Mouse (Mus musculus) spleen, postnatal 10 days (tissue): Measurements from ENCODE around the gene Gm6793.

Experiments used
- DNase-seq, 2 experiments: peaks; one replicate each; pipeline ENCODE4 v3.0.0; 2021 to 2022; ENCODE audit warnings: low spot score in 2 of 2

The Gm6793 gene

GRCm38 (mm10) chr8:112014936-112015335 lies at the start of gene Gm6793:
Gene Gm6793, minus strand, starts transcription at chr8:112015036.
- DNase-seq, result no peak

GRCm38 (mm10) chr8:112061372-112061771 lies 46.5 kb upstream of the Gm6793 start:
- DNase-seq, result peak in 1 of 2 experiments; percentile 15

- DNase-seq, result no peak
These were observed 39.6 kb upstream of the Gm6793 start for GRCm38 (mm10) chr8:112054456-112054855.

GRCm38 (mm10) chr8:112051537-112051936 lies 36.7 kb upstream of the Gm6793 start:
- no peak for DNase-seq

GRCm38 (mm10) chr8:112049984-112050383 lies 35.1 kb upstream of the Gm6793 start:
- DNase-seq, result no peak

GRCm38 (mm10) chr8:112048293-112048692 lies 33.5 kb upstream of the Gm6793 start:
- DNase-seq, result no peak

GRCm38 (mm10) chr8:112045896-112046295 lies 31.1 kb upstream of the Gm6793 start:
- peak; percentile 53 to 80 for DNase-seq

- DNase-seq, result peak; percentile 8 to 48
These were observed 30.3 kb upstream of the Gm6793 start for GRCm38 (mm10) chr8:112045182-112045581.

GRCm38 (mm10) chr8:112037521-112037920 lies 22.7 kb upstream of the Gm6793 start:
- DNase-seq, result no peak

GRCm38 (mm10) chr8:112034603-112035002 lies 19.8 kb upstream of the Gm6793 start:
- DNase-seq, result peak; percentile 8 to 30

- DNase-seq, result no peak
These were observed 18.2 kb upstream of the Gm6793 start for GRCm38 (mm10) chr8:112033071-112033470.

- no peak for DNase-seq
These were observed 15.8 kb upstream of the Gm6793 start for GRCm38 (mm10) chr8:112030663-112031062.

- no peak for DNase-seq
These were observed 14.6 kb upstream of the Gm6793 start for GRCm38 (mm10) chr8:112029455-112029854.

GRCm38 (mm10) chr8:112011816-112012242 lies 3.0 kb downstream of the Gm6793 start:
- peak; percentile 65 to 77 for DNase-seq

GRCm38 (mm10) chr8:112010997-112011815 lies 3.6 kb downstream of the Gm6793 start, which contains the start of the genes Kars and Terf2ip:
Gene Kars, minus strand, starts transcription at chr8:112011323.
Gene Terf2ip, plus strand, starts transcription at chr8:112011398.
- peak; percentile 90 to 96 for DNase-seq

- DNase-seq, result no peak
These were observed 5.3 kb downstream of the Gm6793 start for GRCm38 (mm10) chr8:112009558-112009957.

GRCm38 (mm10) chr8:112007669-112008068 lies 7.2 kb downstream of the Gm6793 start:
- DNase-seq, result no peak

- DNase-seq, result no peak
These were observed 9.2 kb downstream of the Gm6793 start for GRCm38 (mm10) chr8:112005601-112006000.

GRCm38 (mm10) chr8:112004754-112005153 lies 10.1 kb downstream of the Gm6793 start:
- DNase-seq, result no peak

GRCm38 (mm10) chr8:111992703-111993039 lies 22.2 kb downstream of the Gm6793 start:
- DNase-seq, result no peak

GRCm38 (mm10) chr8:111992013-111992702 lies 22.7 kb downstream of the Gm6793 start, which contains the start of gene Adat1:
Gene Adat1, minus strand, starts transcription at chr8:111992302.
- DNase-seq, result peak; percentile 63 to 92

GRCm38 (mm10) chr8:111991278-111991677 lies 23.6 kb downstream of the Gm6793 start:
- no peak for DNase-seq

GRCm38 (mm10) chr8:111989911-111990310 lies 24.9 kb downstream of the Gm6793 start:
- DNase-seq, result peak; percentile 79 to 90
